Mouse (Mus musculus) liver, embryonic 12.5 days (tissue): ENCODE data around the gene Rpp25l. TPM values are rescaled to one million over a fixed set of nuclear protein-coding genes. Genes with fewer than 3 reads are reported as not detected.
A peak's percentile ranks its signal among the peaks of the same experiment; 100 is the strongest.
"Not testable (repeated sequence)": the region's sequence is repeated elsewhere in the genome, so short reads cannot be mapped to it uniquely, and the experiment has no call there.

Experiments
- ATAC-seq: fragments of 200-750 bp; cut with Nextera tagmentation; 2 replicates; pipeline ENCODE4 v1.8.0; 2017; ENCODE audit warnings: moderate number of reproducible peaks, mild to moderate bottlenecking, moderate library complexity
- H3K27ac ChIP-seq: fragments of 300-500 bp; sonication (generic); 2 replicates; pipeline ENCODE4 v1.5.1; 2016; ENCODE audit warnings: mild to moderate bottlenecking
- H3K27me3 ChIP-seq: fragments of 300-500 bp; sonication (generic); replicated peaks from 2 replicates; pipeline ENCODE4 v1.6.1; 2016; ENCODE audit warnings: mild to moderate bottlenecking, moderate library complexity
- H3K36me3 ChIP-seq: fragments of 300-500 bp; sonication (generic); 2 replicates; pipeline ENCODE4 v1.6.1; 2016; ENCODE audit warnings: mild to moderate bottlenecking, moderate library complexity
- H3K4me1 ChIP-seq: fragments of 300-500 bp; sonication (generic); 2 replicates; pipeline ENCODE4 v1.6.1; 2016
- H3K4me2 ChIP-seq: fragments of 300-500 bp; sonication (generic); 2 replicates; pipeline ENCODE4 v1.6.1; 2016; ENCODE audit warnings: mild to moderate bottlenecking, moderate library complexity
- H3K4me3 ChIP-seq: fragments of 300-500 bp; sonication (generic); 2 replicates; pipeline ENCODE4 v1.5.1; 2016; ENCODE audit warnings: mild to moderate bottlenecking, moderate library complexity
- H3K9ac ChIP-seq: fragments of 300-500 bp; sonication (generic); 2 replicates; pipeline ENCODE4 v1.6.1; 2016; ENCODE audit warnings: mild to moderate bottlenecking, moderate library complexity
- H3K9me3 ChIP-seq: fragments of 300-500 bp; sonication (generic); replicated peaks from 2 replicates; pipeline ENCODE4 v1.6.1; 2016; ENCODE audit warnings: mild to moderate bottlenecking, moderate library complexity
- WGBS: fragments of 180-500 bp; shearing (Covaris S2); methylation state at CpG from one replicate; pipeline ENCODE4 v1.1.7; 2016; ENCODE audit not compliant: insufficient replicate concordance; 5-methylcytosine and 5-hydroxymethylcytosine counted together
- polyA plus RNA-seq: library from polyadenylated mRNA; unstranded; fragments of >200 nt; fragmentation: Nextera tagmentation; extraction: Ambion mirVana; gene quantifications from 2 replicates; pipeline ENCODE4 v1.2.1, GENCODE M21; 2016

Gene Rpp25l
- polyA plus RNA-seq, 1 experiment from 2014 or later: 44.9 TPM

GRCm38 (mm10) chr4:41705922-41706754, 7.2 kb downstream of the Rpp25l start:
- Histone ChIP-seq H3K4me3 (no peak overlapping the region), H3K4me1 (no peaks in the 10 kb centered on the region; the same call in 1 of the 2 replicates), H3K9me3 (no peaks in the 10 kb centered on the region), H3K4me2 (no peak overlapping the region), H3K27me3 (peaks cover 52% of the 10 kb centered on the region), H3K9ac (no peak overlapping the region), H3K27ac (no peak overlapping the region), H3K36me3 (peaks cover 7% of the 10 kb centered on the region; the same call in 1 of the 2 replicates)
- 63% methylated on average over 19 of the region's 19 CpGs for WGBS
- no peak for ATAC-seq

DNA sequence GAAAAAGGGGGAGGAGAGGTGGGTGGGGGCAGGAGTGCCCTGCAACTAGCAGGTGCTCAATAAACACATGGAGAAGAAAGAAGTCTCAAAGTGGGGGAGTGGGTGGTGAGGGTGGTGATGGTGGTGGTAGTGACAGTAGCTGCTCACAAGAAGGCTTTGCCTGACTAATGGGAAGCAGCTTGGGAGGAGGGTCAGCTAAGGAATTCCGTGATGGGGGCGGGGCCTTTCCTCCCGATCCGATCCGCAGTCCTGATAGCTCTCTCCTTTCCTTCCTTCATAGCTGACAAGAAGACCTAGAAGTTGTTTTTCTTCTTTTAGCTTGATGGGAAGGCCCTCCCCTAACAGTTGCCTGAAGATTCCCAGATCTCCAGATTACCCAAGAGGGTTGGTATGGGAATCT, 8.7 kb downstream of the Rpp25l start:
- Histone ChIP-seq H3K9ac (no peak overlapping the region), H3K4me2 (no peak overlapping the region), H3K4me3 (no peak overlapping the region), H3K9me3 (no peaks in the 10 kb centered on the region), H3K4me1 (no peaks in the 10 kb centered on the region; the same call in 1 of the 2 replicates), H3K27ac (no peak overlapping the region), H3K27me3 (peaks cover 52% of the 10 kb centered on the region), H3K36me3 (no peaks in the 10 kb centered on the region)
- no peak for ATAC-seq
- 3% methylated on average over 5 of the region's 5 CpGs for WGBS

- H3K27ac ChIP-seq, H3K9ac ChIP-seq, H3K9me3 ChIP-seq, H3K4me1 ChIP-seq, ATAC-seq, H3K36me3 ChIP-seq, H3K4me2 ChIP-seq, H3K4me3 ChIP-seq: not testable (repeated sequence)
- WGBS: 64% methylated on average over 2 of the region's 2 CpGs
- H3K27me3 ChIP-seq: peaks cover 61% of the 10 kb centered on the region
These were observed 11.1 kb downstream of the Rpp25l start for GRCm38 (mm10) chr4:41702226-41702625.

DNA sequence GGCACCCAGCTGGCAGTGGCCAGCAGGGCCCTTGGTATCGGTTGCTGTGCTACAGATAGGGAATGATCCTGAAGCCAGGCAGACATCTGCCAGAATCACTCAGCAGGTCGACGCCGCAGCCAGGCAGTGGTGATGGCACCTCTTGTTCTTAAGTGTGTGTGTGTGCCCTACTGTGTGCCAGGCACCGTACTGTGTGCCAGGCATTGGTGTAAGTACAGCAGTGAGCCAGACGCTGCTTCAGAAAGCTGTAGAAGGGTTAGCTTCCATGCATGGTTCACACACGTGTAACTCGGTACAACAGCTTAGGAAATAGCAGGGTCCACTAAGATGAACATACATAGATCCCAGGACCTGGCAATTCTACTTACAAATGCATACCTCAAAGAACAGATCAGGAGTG, 13.1 kb downstream of the Rpp25l start:
- not testable (repeated sequence) for H3K9ac ChIP-seq, H3K9me3 ChIP-seq, H3K36me3 ChIP-seq, H3K4me2 ChIP-seq, H3K4me1 ChIP-seq, H3K4me3 ChIP-seq, ATAC-seq, H3K27ac ChIP-seq
- peaks cover 58% of the 10 kb centered on the region for H3K27me3 ChIP-seq
- 93% methylated on average over 3 of the region's 8 CpGs for WGBS

DNA sequence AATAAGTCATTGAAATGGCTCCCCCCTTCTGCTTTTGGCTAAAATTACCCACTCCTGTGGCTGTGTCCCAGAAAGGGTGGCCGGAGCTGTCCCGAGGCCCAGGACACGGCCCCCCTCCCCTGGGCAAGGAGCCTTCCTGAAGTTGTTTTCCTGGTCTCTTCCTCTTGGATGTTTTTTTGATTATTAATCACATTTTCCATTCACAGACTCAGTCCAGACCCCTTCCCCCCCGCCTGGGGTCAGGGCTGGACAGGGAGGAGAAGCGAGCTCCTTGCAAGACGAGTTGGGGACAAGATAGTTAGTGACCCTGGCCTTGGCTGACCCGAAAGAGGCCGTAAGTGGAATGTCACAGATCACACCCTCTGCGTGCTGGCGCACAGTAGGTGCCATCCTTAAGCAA, 13.6 kb downstream of the Rpp25l start, which contains the start of gene Il11ra1:
Gene Il11ra1 (plus strand): TSS at position 207 of the 400 bp plus-strand sequence.
- not testable (repeated sequence) for H3K9me3 ChIP-seq, H3K9ac ChIP-seq, H3K36me3 ChIP-seq, H3K4me2 ChIP-seq, H3K27ac ChIP-seq, H3K4me1 ChIP-seq, ATAC-seq, H3K4me3 ChIP-seq
- H3K27me3 ChIP-seq: peaks cover 53% of the 10 kb centered on the region
- 65% methylated on average over 9 of the region's 10 CpGs for WGBS

- not testable (repeated sequence) for H3K4me3 ChIP-seq, H3K4me2 ChIP-seq, H3K27ac ChIP-seq, H3K9me3 ChIP-seq, H3K36me3 ChIP-seq, H3K9ac ChIP-seq, H3K4me1 ChIP-seq, ATAC-seq
- 26% methylated on average over 10 of the region's 32 CpGs for WGBS
- H3K27me3 ChIP-seq: peaks cover 51% of the 10 kb centered on the region
These were observed 14.8 kb downstream of the Rpp25l start for GRCm38 (mm10) chr4:41698421-41699016.

DNA sequence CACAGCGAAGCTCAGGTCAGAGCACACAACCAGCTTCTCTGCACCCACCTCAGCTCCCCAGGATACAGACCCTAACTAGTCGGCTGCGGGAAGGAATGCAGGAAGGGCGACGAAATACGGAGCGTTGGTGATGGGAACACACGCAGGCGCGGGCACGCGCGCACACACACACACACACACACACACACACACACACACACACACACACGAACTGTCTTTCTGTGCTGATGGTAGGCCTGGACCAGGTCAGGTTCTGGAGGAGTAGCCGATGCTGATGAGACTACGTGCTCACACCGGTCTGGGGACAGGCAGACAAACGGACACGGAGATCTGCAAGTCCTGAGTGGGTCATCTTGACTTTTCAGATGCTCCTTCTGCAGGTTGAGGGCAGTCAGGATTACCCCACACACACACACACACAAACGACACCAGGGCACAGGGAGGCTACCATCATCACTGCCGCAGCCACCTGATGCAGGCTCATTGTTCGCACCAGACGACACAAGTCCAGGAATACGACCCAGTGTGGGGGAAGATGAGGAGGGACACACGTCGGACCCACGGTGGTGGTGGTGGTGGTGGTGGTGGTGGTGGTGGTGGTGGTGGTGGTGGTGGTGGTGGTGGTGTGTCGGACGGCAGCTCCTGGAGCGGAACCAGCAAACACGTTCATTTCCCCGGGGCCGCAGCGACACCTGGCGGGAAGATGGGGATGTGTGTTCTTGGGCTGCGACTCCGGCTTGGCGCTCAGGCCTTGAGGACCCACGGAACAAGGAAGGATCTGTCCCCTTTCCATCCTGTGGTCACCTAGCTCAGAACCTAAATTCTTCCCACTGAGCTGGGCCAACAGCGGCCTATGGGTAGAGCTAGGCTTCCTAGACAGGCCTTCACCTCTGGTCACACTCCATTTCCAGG, 16.1 kb downstream of the Rpp25l start, which contains the start of gene Cntfr:
Gene Cntfr (minus strand): TSS at position 160 of the 912 bp plus-strand sequence.
- H3K4me3 ChIP-seq, H3K36me3 ChIP-seq, H3K27ac ChIP-seq, H3K9me3 ChIP-seq, ATAC-seq, H3K9ac ChIP-seq, H3K4me1 ChIP-seq: not testable (repeated sequence)
- 5% methylated on average over 29 of the region's 40 CpGs for WGBS
- H3K27me3 ChIP-seq: peaks cover 53% of the 10 kb centered on the region
- peak within 1 kb of the TSS; percentile 31; the same call in 1 of the 2 replicates for H3K4me2 ChIP-seq

DNA sequence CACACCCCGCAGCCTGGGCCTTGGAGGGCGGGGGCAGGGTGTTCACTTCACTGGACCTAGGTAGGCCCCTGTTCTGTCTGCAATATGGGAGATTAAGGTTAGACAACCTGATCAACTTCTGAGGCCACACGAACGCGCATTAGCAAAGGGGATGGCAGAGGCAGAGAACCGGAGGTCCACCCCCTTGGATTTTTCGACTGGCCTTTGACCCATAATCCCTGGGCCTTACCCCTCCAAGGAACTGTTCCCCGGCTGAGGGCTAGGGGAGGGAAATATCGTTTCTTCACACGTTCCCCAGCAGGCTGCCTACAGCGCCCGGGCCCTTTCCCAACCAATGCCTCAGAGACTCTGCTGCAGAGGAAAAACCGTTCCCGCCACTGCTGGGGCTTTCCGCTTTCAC, 16.9 kb downstream of the Rpp25l start:
- not testable (repeated sequence) for H3K4me1 ChIP-seq
- WGBS: 6% methylated on average over 14 of the region's 15 CpGs

GRCm38 (mm10) chr4:41695800-41696199, 17.5 kb downstream of the Rpp25l start:
- not testable (repeated sequence) for H3K4me1 ChIP-seq, H3K36me3 ChIP-seq, ATAC-seq, H3K4me2 ChIP-seq, H3K9ac ChIP-seq, H3K9me3 ChIP-seq, H3K4me3 ChIP-seq, H3K27ac ChIP-seq
- whole genome bisulfite sequencing: 7% methylated on average over 25 of the region's 38 CpGs
- H3K27me3 ChIP-seq: peaks cover 53% of the 10 kb centered on the region

More for the DNA sequence above, 16.9 kb downstream of the Rpp25l start:
- ATAC-seq, H3K27ac ChIP-seq, H3K9me3 ChIP-seq, H3K4me2 ChIP-seq, H3K9ac ChIP-seq, H3K4me3 ChIP-seq, H3K36me3 ChIP-seq: not testable (repeated sequence)
- H3K27me3 ChIP-seq: peaks cover 53% of the 10 kb centered on the region

DNA sequence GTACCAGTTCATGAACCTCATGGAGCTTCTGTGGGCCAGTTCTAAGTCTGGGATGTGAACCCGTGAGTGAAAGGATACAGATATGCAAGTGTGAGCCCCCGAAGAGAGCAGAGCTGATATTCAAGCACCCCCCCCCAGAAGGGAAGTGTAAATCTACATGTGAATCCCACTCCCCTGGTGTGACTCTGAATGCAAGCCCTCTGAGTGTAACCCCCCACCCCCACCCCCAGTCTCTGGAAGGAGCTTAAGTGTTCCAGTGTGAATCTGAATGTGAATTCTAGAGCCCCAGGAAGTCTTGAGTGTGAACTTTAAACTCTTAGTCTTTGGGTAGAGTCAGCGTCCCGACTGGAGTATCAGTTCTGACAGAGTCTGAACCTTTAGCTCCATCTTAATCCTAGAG, 19.8 kb downstream of the Rpp25l start:
- H3K4me3 ChIP-seq, ATAC-seq, H3K9me3 ChIP-seq, H3K4me1 ChIP-seq, H3K27ac ChIP-seq, H3K9ac ChIP-seq, H3K36me3 ChIP-seq, H3K4me2 ChIP-seq: not testable (repeated sequence)
- 7% methylated on average over 4 of the region's 4 CpGs for WGBS
- H3K27me3 ChIP-seq: peaks cover 46% of the 10 kb centered on the region

- not testable (repeated sequence) for H3K4me3 ChIP-seq, H3K27ac ChIP-seq, H3K9ac ChIP-seq, H3K4me2 ChIP-seq, H3K36me3 ChIP-seq, ATAC-seq, H3K4me1 ChIP-seq, H3K9me3 ChIP-seq
- no CpG with 5 or more reads among the region's 4 CpGs for WGBS
- peaks cover 28% of the 10 kb centered on the region for H3K27me3 ChIP-seq
These were observed 23.3 kb downstream of the Rpp25l start for GRCm38 (mm10) chr4:41690014-41690413.
